Mouse (Mus musculus) neural tube, embryonic 14.5 days (tissue): ENCODE measurements at regions not wholly inside any gene's neighbourhood (a gene's known extent, or its start where the extent isn't known, plus 50 kb on each side); places are given as distances from the start of the nearest gene placed in this dataset.

Experiments
- ATAC-seq: fragments of 200-750 bp; cut with Nextera tagmentation; 2 replicates; pipeline ENCODE4 v1.8.0; 2017; ENCODE audit warnings: low read depth, mild to moderate bottlenecking, moderate TSS enrichment, moderate library complexity
- H3K27ac ChIP-seq: fragments of 300-500 bp; sonication (generic); 2 replicates; pipeline ENCODE4 v1.5.1; 2014; ENCODE audit warnings: low read depth, mild to moderate bottlenecking, control low read depth, low read length, moderate library complexity, mixed read lengths
- H3K27me3 ChIP-seq: fragments of 300-500 bp; sonication (generic); 2 replicates; pipeline ENCODE4 v1.6.1; 2014; ENCODE audit warnings: low read length; ENCODE audit not compliant: control insufficient read depth, insufficient read depth
- H3K36me3 ChIP-seq: fragments of 300-500 bp; sonication (generic); 2 replicates; pipeline ENCODE4 v1.6.1; 2014; ENCODE audit warnings: low read length, mixed read lengths; ENCODE audit not compliant: control insufficient read depth, insufficient read depth
- H3K4me1 ChIP-seq: fragments of 300-500 bp; sonication (generic); 2 replicates; pipeline ENCODE4 v1.6.1; 2014; ENCODE audit warnings: low read length; ENCODE audit not compliant: control insufficient read depth, insufficient read depth
- H3K4me2 ChIP-seq: fragments of 300-500 bp; sonication (generic); 2 replicates; pipeline ENCODE4 v1.6.1; 2014; ENCODE audit warnings: mild to moderate bottlenecking, low read depth, low read length, control low read depth
- H3K4me3 ChIP-seq: fragments of 300-500 bp; sonication (generic); 2 replicates; pipeline ENCODE4 v1.5.1; 2014; ENCODE audit warnings: low read depth, low read length, control low read depth, mixed read lengths
- H3K9ac ChIP-seq: fragments of 300-500 bp; sonication (generic); replicated peaks from 2 replicates; pipeline ENCODE4 v1.6.1; 2014; ENCODE audit warnings: low read depth, mild to moderate bottlenecking, control low read depth, low read length, mixed read lengths
- H3K9me3 ChIP-seq: fragments of 300-500 bp; sonication (generic); 2 replicates; pipeline ENCODE4 v1.6.1; 2016; ENCODE audit warnings: low read length; ENCODE audit not compliant: control insufficient read depth
- WGBS: fragments of 180-500 bp; shearing (Covaris S2); extraction: QIAGEN DNeasy Blood & Tissue Kit; methylation state at CpG from one replicate; pipeline ENCODE4 v1.1.7; 2014; 5-methylcytosine and 5-hydroxymethylcytosine counted together

DNA sequence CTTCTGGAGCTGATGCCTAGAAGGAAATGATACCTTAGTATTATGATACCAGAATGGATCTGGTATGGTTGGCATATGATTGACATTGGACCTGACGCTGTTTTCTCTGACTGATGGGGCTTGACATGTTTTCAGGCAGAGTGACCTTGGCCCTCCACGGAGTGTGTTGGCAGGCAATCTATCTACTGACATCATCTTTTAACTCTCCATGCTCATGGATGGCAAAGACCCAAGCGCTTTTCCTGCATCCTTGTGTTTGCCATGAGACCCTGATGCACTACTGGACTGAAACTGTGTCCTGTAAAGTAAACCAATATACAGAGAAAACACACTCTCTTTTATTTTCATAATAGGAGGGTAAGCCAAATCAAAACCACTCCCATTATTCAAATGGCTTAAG lies 872.1 kb downstream of the A830018L16Rik start:
- Histone ChIP-seq H3K4me1 (no peaks in the 10 kb centered on the region), H3K36me3 (no peaks in the 10 kb centered on the region), H3K9me3 (no peaks in the 10 kb centered on the region), H3K4me3 (no peak overlapping the region), H3K27me3 (no peaks in the 10 kb centered on the region), H3K4me2 (no peak overlapping the region), H3K27ac (no peak overlapping the region), H3K9ac (no peak overlapping the region)
- 77% methylated on average over 3 of the region's 3 CpGs for WGBS
- ATAC-seq, result no peak

DNA sequence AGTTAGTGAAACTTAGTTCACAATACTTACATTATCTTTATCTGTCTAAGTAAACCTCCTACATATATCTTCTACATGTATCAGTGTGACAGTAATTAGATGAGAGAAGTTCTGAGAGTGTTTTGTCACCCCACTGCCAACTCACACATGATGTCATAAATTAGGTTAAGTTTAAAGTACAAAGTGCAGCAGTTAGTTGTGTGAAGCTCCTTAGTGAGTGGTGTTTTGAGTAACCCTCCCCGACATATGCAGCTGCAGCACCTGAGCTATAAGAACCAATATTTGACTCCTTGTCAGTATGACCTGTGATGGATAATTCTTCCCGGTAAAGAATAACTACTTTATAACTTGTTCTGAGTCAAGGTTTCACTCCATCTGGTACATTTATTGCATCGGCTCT lies 874.6 kb downstream of the A830018L16Rik start:
- 92% methylated on average over 3 of the region's 3 CpGs for WGBS
- H3K4me1 ChIP-seq, result no peaks in the 10 kb centered on the region
- H3K4me3 ChIP-seq, result no peak overlapping the region
- H3K9ac ChIP-seq, result no peak overlapping the region
- H3K36me3 ChIP-seq, result no peaks in the 10 kb centered on the region
- H3K4me2 ChIP-seq, result no peak overlapping the region
- no peaks in the 10 kb centered on the region for H3K27me3 ChIP-seq
- ATAC-seq, result no peak
- H3K9me3 ChIP-seq, result no peaks in the 10 kb centered on the region
- H3K27ac ChIP-seq, result no peak overlapping the region

DNA sequence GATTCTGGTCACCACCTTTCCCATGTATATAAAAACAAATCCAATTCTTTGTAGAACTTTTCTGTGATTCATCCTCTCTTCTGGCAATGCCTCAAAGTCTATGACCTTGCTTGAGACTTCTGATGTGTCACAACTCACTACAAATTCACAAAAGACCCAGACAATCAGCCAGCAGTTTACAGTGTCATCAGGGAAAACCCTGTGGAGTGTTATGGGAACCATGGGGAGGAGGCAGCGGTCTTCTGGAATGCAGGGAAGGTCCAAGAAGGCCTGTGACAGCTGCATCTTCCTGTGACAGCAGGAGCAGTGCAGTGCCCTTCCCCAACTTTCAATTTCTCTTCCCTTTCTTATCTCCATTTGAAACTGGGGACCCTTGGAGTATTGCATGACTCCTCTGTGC lies 877.9 kb downstream of the A830018L16Rik start:
- 11% methylated on average over 1 of the region's 1 CpGs for WGBS

DNA sequence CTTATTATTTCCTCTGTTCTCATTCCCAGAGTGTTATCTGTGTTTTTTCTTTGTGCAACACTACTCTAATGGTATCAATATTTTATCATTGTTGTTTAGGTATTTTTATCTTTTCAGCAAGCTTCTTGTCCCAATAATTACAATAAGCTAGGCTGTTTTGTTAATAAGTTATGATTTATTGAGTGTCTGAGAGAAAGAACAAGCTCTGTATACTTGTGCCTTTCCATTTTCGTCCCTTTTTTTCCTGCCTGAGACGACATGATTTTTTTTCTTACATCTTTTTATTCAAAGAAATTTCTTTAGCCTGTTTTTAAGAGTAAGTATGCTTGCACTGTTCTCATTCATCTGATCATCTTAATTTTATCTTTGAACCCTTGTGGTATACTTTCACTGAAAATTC lies 904.1 kb downstream of the A830018L16Rik start:
- no peaks in the 10 kb centered on the region for H3K36me3 ChIP-seq
- H3K4me1 ChIP-seq, result no peaks in the 10 kb centered on the region
- H3K27ac ChIP-seq, result no peak overlapping the region
- no peaks in the 10 kb centered on the region for H3K27me3 ChIP-seq
- H3K9ac ChIP-seq, result no peak overlapping the region
- H3K9me3 ChIP-seq, result no peaks in the 10 kb centered on the region
- no peak overlapping the region for H3K4me3 ChIP-seq
- no peak for ATAC-seq
- H3K4me2 ChIP-seq, result no peak overlapping the region
- 85% methylated on average over 2 of the region's 2 CpGs for WGBS

More for the DNA sequence above, 877.9 kb downstream of the A830018L16Rik start:
- H3K27ac ChIP-seq, result no peak overlapping the region
- no peaks in the 10 kb centered on the region for H3K4me1 ChIP-seq
- H3K9ac ChIP-seq, result no peak overlapping the region
- no peak overlapping the region for H3K4me3 ChIP-seq
- no peak overlapping the region for H3K4me2 ChIP-seq
- H3K27me3 ChIP-seq, result no peaks in the 10 kb centered on the region
- H3K9me3 ChIP-seq, result no peaks in the 10 kb centered on the region
- no peak for ATAC-seq
- no peaks in the 10 kb centered on the region for H3K36me3 ChIP-seq

DNA sequence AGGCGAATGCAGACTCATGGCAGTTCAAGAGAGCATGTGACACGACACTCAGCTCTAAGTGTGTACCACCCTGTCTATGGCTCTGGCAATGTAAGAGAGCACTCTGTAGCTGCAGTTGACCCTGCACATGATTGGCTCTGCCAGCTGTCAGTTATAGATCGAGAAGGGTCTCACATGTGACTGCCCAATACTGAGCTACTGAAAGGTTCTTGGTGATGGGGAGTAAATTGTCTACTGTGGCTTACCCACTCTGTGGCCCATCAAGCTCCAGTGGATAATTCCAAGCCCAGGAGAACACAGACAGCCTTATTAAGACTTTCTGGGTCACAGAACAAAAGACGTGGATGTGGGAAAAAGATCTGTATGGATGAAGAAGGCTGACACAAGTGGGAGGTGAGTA lies 920.3 kb downstream of the A830018L16Rik start:
- H3K9ac ChIP-seq, result no peak overlapping the region
- no peak for ATAC-seq
- H3K27me3 ChIP-seq, result no peaks in the 10 kb centered on the region
- H3K36me3 ChIP-seq, result no peaks in the 10 kb centered on the region
- 84% methylated on average over 4 of the region's 4 CpGs for WGBS
- H3K9me3 ChIP-seq, result no peaks in the 10 kb centered on the region
- H3K4me2 ChIP-seq, result no peak overlapping the region
- no peak overlapping the region for H3K4me3 ChIP-seq
- no peaks in the 10 kb centered on the region for H3K4me1 ChIP-seq
- no peak overlapping the region for H3K27ac ChIP-seq

DNA sequence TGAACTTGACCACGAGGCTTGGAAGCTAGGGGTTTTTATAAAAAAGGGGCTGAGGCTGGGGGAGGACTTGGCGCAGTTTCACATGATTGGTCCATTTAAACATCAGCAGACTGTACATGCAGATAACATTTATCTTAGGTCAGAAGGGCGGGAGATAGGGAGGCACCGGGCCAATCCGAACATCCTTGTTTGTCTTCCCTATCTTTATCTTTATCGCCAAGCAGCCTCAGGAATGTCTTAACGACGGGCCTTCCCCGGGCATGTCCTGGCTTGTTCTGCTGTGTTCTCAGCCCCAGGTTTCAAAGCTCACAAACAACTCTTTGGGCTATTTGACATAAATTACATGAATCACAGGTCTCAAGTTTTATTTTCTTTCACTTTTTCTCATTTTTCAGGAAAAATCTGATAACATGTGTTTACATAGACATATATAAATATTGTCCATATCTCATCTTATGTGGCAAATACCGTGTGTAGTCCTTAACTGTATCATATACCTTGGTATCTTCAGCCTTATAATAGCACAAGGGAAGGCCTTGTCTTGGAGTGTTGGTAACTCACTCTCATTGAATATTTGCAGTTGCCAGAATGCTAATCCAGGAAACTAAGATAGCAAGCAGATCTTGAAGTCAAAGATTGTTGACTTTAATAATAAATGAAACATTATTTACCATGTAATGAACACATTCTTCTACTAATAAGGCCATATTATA lies 931.0 kb downstream of the A830018L16Rik start:
- no peak overlapping the region for H3K4me3 ChIP-seq
- H3K36me3 ChIP-seq, result no peaks in the 10 kb centered on the region
- no peak overlapping the region for H3K27ac ChIP-seq
- no peaks in the 10 kb centered on the region for H3K27me3 ChIP-seq
- 91% methylated on average over 10 of the region's 10 CpGs for WGBS
- no peak overlapping the region for H3K9ac ChIP-seq
- no peaks in the 10 kb centered on the region for H3K4me1 ChIP-seq
- no peak overlapping the region for H3K4me2 ChIP-seq
- no peaks in the 10 kb centered on the region for H3K9me3 ChIP-seq
- ATAC-seq, result no peak

DNA sequence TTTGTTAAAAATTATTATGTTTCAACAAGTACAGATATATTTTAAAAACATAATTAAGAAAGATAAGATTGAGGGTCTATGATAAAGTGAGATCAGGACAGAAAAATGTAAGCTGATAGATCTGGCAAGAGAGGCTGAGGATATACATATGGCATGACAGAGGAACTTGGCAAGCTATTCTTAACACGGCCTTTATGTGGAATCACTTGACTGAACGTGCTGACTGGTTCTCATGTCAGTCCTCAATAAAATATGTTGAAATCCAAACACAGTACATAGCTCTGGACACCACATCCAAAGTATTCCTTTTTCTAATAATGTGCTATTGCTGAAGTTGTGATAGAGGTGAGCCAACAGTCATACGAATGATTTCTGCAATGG lies 931.5 kb downstream of the A830018L16Rik start:
- no peaks in the 10 kb centered on the region for H3K4me1 ChIP-seq
- H3K4me2 ChIP-seq, result no peak overlapping the region
- H3K4me3 ChIP-seq, result no peak overlapping the region
- H3K27me3 ChIP-seq, result no peaks in the 10 kb centered on the region
- no peak for ATAC-seq
- WGBS, result 84% methylated on average over 3 of the region's 3 CpGs
- H3K36me3 ChIP-seq, result no peaks in the 10 kb centered on the region
- H3K9me3 ChIP-seq, result no peaks in the 10 kb centered on the region
- no peak overlapping the region for H3K9ac ChIP-seq
- no peak overlapping the region for H3K27ac ChIP-seq

DNA sequence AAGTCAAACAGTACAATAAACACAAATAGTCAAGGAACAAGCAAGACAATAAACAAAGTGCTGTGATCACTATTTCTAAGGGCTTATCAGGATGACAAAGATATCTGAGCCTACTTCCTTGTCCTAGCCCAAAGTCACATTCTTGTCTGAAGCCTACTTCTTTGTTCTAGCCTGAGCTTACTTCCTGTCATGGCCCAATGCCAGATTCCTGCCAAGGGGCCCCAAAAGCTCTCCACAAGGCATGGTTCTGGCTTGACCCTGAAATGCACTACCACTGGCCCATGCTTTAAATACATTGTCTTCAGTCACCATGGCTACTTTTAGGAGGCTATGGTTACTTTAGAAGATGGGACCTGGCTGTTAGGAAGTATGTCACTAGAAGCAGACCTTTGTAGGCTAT lies 940.6 kb downstream of the A830018L16Rik start:
- H3K4me3 ChIP-seq, result no peak overlapping the region
- H3K9ac ChIP-seq, result no peak overlapping the region
- H3K27me3 ChIP-seq, result no peaks in the 10 kb centered on the region
- H3K9me3 ChIP-seq, result no peaks in the 10 kb centered on the region
- H3K36me3 ChIP-seq, result no peaks in the 10 kb centered on the region
- no peak overlapping the region for H3K4me2 ChIP-seq
- H3K27ac ChIP-seq, result no peak overlapping the region
- H3K4me1 ChIP-seq, result no peaks in the 10 kb centered on the region
- ATAC-seq, result no peak

DNA sequence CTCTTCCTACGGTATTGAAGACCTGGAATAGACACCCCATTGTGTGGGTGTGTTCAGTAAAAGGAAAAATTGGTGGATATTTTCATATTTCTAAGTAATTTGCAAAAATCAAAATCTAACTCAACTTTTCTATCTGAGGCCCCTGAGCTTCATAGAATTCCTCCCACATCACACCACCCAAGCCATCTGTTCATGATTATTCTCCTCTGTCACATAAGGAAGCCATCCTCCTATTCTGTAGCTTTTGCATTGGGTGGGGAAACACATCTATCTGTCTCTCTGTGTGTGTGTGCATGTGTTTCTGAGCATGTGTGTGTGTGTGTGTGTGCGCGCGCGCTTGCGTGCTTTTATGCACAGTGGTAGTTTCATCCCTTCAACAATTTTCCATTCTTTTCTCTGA lies 954.0 kb downstream of the A830018L16Rik start:
- no peaks in the 10 kb centered on the region for H3K4me1 ChIP-seq
- H3K27ac ChIP-seq, result no peak overlapping the region
- no peak overlapping the region for H3K9ac ChIP-seq
- no peak overlapping the region for H3K4me3 ChIP-seq
- 94% methylated on average over 6 of the region's 6 CpGs for WGBS
- H3K27me3 ChIP-seq, result no peaks in the 10 kb centered on the region
- ATAC-seq, result no peak
- H3K9me3 ChIP-seq, result no peaks in the 10 kb centered on the region
- no peak overlapping the region for H3K4me2 ChIP-seq
- no peaks in the 10 kb centered on the region for H3K36me3 ChIP-seq
